Mouse (Mus musculus) lung, adult 2 months (tissue): Measurements from ENCODE around the gene Washc2.

Source experiments
- CTCF ChIP-seq: fragments of 200-500 bp; IDR thresholded peaks from 2 replicates; pipeline ENCODE4 v1.5.1; 2011; ENCODE audit warnings: mild to moderate bottlenecking, low read length, control low read depth; ENCODE audit not compliant: insufficient read depth
- POLR2A ChIP-seq: fragments of 200-500 bp; IDR thresholded peaks from 2 replicates; pipeline ENCODE4 v1.6.1; 2011; ENCODE audit warnings: low read depth, mild to moderate bottlenecking, control low read depth, low read length, borderline replicate concordance; ENCODE audit errors: extremely low read depth

GRCm38 (mm10) chr6:116281014-116281413 is 73.2 kb downstream of the Washc2 start:
- TF ChIP-seq POLR2A (no peak), CTCF (no peak)
